Mouse (Mus musculus): ENCODE measurements around the gene Gpd1l.
A peak's percentile ranks its signal among the peaks of the same experiment; 100 is the strongest.
"Not testable (repeated sequence)": the region's sequence is repeated elsewhere in the genome, so short reads cannot be mapped to it uniquely, and the experiment has no call there.

Gpd1l gene

DNA sequence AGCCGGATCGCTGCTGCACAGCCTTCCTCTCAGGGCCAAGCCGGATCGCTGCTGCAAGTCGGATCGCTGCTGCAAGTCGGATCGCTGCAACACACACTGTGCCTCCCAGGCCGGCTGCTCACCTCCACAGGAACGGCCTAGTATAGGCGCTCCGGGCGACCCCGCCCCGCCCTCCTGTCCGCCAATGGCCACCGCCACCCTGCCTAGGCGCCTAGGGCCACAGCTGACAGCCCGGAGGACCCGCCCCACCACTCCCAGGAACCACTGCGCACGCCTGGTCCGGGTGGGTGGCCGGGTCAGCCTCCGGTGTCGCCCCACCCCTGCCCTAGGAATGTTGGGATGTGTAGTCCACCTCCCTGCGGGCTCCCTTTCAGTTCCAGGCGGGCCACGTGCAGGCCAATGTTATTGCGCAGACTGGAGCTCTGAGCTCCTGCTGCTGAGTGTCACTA, at the start of gene Gpd1l:
Gene Gpd1l, minus strand, starts transcription at position 265 of the 449 bp plus-strand sequence.
- DNase-seq (ENCODE audit: extremely low spot score, low read depth, low spot score) = peak; percentile 56

DNA sequence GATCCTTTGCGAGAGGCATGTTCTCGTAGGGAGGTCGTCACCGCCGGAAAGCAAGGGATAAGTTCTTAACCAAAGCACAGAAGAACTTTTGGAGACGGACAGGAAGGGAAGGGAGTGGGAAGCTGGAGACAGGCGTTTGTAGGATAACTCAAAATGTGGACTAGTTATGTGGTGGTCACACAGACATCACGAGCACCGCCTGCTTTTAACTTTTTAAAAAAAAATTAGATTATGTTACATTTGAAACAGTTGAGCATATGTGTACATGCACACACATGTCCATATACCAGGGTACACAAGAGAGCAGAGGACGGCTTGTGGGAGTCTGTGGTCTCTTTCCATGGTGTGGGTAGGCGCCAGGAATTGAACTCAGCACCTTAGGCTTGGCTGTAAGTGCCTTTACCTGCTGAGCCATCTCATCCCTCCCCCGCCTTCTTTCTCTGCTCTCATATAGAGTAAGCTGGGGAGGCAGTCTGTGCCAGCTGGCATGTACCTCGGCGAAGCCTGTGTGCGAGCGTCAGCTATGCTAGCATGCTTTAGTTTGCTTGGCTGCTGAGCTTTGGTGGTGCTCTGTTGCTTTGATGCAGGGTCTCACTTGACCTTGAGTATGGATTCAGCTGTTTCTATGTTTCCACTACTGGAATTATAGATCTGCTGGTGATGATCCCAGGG, 49.0 kb upstream of the Gpd1l start, which contains the start of gene Rps27rt:
Gene Rps27rt, minus strand, starts transcription at position 51 of the 672 bp plus-strand sequence.
- no peak for DNase-seq (ENCODE audit: extremely low spot score, low read depth, low spot score)

- DNase-seq (ENCODE audit: extremely low spot score, low read depth, low spot score) = no peak
These were observed 46.2 kb upstream of the Gpd1l start for GRCm38 (mm10) chr9:114979969-114980368.

DNA sequence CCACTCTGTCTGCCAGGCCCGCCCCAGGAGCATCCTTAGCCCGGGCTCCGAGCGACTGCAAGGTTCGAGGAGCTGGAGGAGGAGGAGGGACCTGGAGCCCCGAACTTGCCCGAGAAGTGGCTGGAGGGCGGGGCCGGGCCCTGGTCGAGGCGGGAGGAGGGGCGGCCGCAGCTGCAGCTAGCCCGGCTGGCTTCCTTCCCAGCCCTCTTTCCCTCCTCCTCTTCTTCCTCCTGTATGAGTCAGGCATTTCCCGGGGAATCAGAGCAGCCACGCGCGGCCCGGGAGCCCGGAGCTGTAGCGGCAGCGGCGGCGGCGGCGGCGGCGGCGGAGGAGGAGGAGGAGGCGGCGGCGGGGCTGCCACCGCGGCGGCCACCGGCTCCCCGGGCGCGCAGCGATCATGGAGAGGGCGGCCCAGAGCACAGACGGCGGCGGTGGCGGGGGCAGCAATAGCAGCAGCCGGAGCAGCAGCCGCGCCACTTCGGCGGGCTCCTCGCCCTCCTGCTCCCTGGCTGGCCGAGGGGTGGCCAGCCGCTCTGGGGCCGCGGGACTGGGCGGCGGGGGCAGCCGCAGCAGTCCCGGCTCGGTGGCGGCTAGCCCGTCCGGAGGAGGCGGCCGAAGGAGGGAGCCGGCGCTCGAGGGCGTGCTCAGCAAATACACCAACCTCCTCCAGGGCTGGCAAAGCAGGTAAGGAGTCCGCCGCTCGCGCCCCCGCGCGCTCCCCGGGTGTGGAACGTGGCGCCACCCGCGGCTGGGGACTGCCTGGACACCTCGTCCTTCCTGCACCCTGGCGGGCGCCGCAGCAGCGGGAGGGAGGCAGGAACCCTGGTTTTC, 44.7 kb upstream of the Gpd1l start, which contains the start of gene Osbpl10:
Gene Osbpl10, plus strand, starts transcription at position 289 of the 831 bp plus-strand sequence.
- no peak for DNase-seq (ENCODE audit: extremely low spot score, low read depth, low spot score)

DNA sequence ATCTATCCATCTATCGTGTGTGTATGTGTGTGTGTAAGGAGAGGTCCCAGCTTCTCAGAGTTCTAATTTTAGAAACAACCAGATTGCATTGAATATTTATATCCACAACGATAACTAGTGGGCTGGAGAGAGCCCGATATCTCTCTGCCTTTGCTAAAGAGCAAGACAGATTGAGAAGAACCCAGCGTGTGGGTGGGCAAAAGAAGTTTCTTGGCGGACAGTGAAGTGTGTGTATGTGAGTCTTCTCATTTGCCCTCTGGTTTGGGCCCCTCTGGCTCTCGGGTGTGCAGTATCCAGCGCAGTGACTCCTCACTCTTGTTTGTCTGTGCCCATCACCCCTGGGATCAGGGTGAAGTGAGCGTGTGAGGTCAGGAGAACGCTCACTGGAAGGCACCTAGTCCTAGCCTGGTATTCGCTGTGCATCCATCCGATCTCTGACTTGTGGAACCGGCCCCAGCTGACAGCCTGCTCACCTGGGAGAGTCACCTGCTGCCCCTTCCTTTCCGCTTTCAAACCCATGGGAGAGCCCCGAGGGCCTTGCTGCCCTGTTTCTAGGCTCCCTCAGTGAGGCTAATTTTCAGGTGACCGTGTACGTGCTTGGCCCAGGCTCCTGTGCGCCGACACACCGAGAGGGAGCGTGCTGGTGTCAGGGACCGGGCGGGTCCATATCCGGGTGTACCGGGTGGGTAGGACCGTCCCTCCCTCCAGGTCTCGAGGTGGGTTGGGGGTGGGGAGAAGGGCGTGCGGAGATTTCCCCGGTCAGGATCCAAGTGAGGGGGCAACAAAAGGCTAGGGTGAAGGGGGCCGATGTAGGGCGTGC, 43.9 kb upstream of the Gpd1l start:
- no peak for DNase-seq (ENCODE audit: extremely low spot score, low read depth, low spot score)

- DNase-seq (ENCODE audit: extremely low spot score, low read depth, low spot score) = not testable (repeated sequence)
These were observed 32.5 kb upstream of the Gpd1l start for GRCm38 (mm10) chr9:114966286-114966685.

- no peak for DNase-seq (ENCODE audit: extremely low spot score, low read depth, low spot score)
These were observed 30.3 kb upstream of the Gpd1l start for GRCm38 (mm10) chr9:114964093-114964492.

GRCm38 (mm10) chr9:114960844-114961243, 27.1 kb upstream of the Gpd1l start:
- DNase-seq (ENCODE audit: extremely low spot score, low read depth, low spot score) = no peak

DNA sequence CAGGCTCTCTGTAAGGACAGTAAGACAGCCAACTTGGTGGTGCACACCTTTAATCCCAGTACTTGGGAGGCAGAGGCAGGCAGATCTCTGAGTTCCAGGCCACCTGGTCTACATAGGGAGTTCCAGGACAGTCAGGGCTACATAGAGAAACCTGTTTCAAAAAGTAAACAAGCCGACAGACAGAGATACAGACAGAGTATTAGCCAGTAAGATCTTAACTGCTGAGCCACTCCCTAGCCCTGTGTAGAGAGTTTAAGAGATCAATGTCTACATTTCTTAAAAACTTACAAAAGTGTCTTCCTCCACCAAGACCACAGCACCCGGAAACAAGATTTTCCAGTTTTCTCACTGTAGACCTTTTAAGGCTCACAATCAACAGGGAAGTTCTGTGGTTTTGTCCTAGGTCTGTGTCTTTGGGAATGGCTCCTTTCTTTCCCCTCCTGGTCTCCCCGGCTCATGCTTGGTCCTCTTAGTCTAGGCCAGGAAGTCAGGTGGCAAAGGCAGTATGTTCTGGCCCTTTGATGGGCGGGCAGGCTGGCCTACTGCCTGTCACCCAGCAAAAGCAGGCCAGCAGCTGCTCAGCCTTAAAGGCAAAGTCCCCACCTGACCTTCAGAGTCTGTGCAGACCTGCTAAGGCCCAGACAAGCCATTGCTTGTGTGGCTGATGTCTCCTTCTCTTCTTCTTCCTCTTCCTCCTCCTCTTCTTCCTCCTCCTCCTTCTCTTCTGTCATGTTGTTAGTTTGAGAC, 26.4 kb upstream of the Gpd1l start:
- no peak for DNase-seq (ENCODE audit: extremely low spot score, low read depth, low spot score)

DNA sequence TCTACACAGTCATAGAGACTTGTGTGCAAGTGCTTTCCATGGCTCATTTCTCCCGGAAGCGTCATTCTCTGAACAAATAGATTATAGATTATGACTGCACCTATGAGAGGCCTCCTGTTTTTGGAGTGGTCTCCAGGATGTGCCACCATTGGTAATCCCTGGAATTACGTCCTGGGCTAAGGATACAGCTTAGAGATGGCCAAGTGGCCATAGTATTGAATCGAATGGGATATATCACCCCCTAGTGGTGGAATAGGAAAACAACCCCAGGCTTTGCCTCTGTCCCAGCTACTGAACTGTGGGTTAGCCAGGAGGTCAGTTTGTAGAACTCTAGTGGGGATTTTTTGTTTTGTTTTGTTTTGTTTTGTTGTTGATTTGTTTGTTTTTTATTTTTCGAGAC, 23.2 kb upstream of the Gpd1l start:
- peak; percentile 53 for DNase-seq (ENCODE audit: extremely low spot score, low read depth, low spot score)

- DNase-seq (ENCODE audit: extremely low spot score, low read depth, low spot score) = no peak
These were observed 21.6 kb upstream of the Gpd1l start for GRCm38 (mm10) chr9:114955340-114955739.

GRCm38 (mm10) chr9:114952866-114953265, 19.1 kb upstream of the Gpd1l start:
- DNase-seq (ENCODE audit: extremely low spot score, low read depth, low spot score) = no peak

DNA sequence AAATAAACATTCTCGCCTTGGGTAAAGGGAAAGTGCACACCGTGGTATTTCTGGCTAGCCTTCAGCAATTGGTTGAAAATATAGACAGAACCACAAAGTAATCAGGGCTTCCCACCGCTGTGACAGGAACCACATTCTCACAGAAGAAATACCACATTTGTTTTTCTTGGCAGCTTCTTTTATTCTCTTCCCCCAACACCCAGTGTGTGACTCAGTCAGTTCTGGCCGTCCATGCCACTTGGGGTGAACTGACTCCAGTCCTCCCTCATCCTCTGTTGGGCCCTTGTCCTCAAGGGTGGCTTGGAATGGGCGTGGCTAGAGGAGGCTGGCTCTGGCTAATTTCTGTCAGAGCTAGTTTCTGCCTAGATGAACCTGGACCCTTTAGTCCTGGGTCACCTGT, 14.6 kb upstream of the Gpd1l start:
- no peak for DNase-seq (ENCODE audit: extremely low spot score, low read depth, low spot score)

DNA sequence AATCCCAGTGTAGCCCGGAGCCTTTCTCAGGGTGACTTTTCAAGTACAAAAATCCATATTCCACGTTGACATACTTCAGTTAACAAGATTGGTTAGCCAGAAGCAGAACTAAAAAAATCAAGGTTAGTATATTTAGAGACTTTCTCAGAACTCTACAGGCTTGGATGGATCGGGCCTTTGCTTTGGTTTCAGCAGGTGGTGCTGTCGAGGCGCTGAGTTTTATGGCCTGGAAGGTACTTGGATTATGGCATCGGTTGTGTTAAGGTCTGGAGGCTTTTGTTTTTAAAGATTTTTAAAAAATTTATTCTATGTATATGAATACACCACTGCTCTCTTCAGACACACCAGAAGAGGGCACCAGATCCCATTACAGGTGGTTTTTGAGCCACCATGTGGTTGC, 11.8 kb upstream of the Gpd1l start:
- no peak for DNase-seq (ENCODE audit: extremely low spot score, low read depth, low spot score)

GRCm38 (mm10) chr9:114944642-114945041, 10.9 kb upstream of the Gpd1l start:
- no peak for DNase-seq (ENCODE audit: extremely low spot score, low read depth, low spot score)

DNA sequence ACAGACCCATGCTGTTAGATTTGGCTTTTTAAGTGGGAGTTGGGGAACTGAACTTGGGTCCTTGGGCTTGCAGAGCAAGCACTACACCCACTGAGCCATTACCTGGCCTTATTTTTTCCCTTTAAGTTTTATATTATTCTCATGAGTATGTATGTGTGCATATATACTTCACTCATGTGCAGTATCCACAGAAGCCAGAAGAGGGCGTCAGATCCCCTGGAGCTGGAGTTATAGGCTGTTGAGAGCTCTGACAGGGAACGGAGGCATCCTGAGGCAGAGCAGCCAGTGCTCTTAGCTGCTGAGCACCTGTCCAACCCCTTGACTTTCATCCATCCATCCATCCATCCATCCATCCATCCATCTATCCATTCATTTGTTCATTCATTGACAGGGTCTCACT, 2.9 kb upstream of the Gpd1l start:
- DNase-seq (ENCODE audit: extremely low spot score, low read depth, low spot score) = no peak

- DNase-seq (ENCODE audit: extremely low spot score, low read depth, low spot score) = no peak
These were observed 1.5 kb upstream of the Gpd1l start for GRCm38 (mm10) chr9:114935321-114935720.

GRCm38 (mm10) chr9:114934231-114934630, 444 bp upstream of the Gpd1l start:
- no peak for DNase-seq (ENCODE audit: extremely low spot score, low read depth, low spot score)

GRCm38 (mm10) chr9:114933037-114933722, 607 bp downstream of the Gpd1l start:
- no peak for DNase-seq (ENCODE audit: extremely low spot score, low read depth, low spot score)

DNA sequence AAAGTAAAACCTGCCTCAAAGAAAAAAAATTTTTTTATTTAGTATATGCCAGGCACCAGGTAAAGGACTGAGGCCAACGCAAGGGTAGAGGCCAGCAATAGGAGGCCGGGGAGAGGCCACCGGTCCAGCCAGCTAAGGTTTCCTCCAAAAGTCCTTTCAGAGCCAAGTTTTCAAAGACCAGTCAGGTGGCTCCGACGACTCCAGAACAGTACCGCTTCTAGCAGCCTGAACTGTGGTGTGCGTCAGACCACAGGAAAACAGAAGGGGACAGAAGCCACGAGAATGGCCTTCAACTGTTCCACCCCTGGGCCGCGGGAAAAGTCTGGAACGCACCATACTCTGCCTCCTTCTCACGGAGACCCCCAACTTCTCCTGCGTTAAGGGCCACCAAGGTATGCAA, 1.2 kb downstream of the Gpd1l start:
- no peak for DNase-seq (ENCODE audit: extremely low spot score, low read depth, low spot score)

Measured in hindlimb bud, embryonic 11.5 days (tissue).